Mouse (Mus musculus) urinary bladder, postnatal 10 days (tissue): ENCODE data around the gene Borcs8.

Experiments
- DNase-seq: peaks from one replicate; pipeline ENCODE4 v3.0.0; 2022; ENCODE audit warnings: low spot score

Gene Borcs8

GRCm38 (mm10) chr8:70139026-70139857 is at the start of gene Borcs8, which contains the start of the genes Rfxank and Mef2b:
TSS of gene Borcs8 (plus strand) at chr8:70139499.
TSS of gene Rfxank (minus strand) at chr8:70139154.
TSS of gene Mef2b (plus strand) at chr8:70139711.
- DNase-seq, result peak; percentile 95

GRCm38 (mm10) chr8:70092786-70093185 is 46.5 kb upstream of the Borcs8 start:
- no peak for DNase-seq

GRCm38 (mm10) chr8:70099276-70099675 is 40.0 kb upstream of the Borcs8 start:
- DNase-seq, result no peak

- no peak for DNase-seq
Measured at GRCm38 (mm10) chr8:70100241-70100640, 39.1 kb upstream of the Borcs8 start.

GRCm38 (mm10) chr8:70104506-70104905 is 34.8 kb upstream of the Borcs8 start:
- no peak for DNase-seq

- DNase-seq, result no peak
Measured at GRCm38 (mm10) chr8:70104922-70105321, 34.4 kb upstream of the Borcs8 start.

- no peak for DNase-seq
Measured at GRCm38 (mm10) chr8:70110451-70110850, 28.8 kb upstream of the Borcs8 start.

- no peak for DNase-seq
Measured at GRCm38 (mm10) chr8:70111192-70111795, 28.0 kb upstream of the Borcs8 start.

GRCm38 (mm10) chr8:70112401-70113016 is 26.8 kb upstream of the Borcs8 start:
- DNase-seq, result no peak

- no peak for DNase-seq
Measured at GRCm38 (mm10) chr8:70114488-70114887, 24.8 kb upstream of the Borcs8 start.

GRCm38 (mm10) chr8:70114892-70115291 is 24.4 kb upstream of the Borcs8 start:
- no peak for DNase-seq

- no peak for DNase-seq
Measured at GRCm38 (mm10) chr8:70117611-70118010, 21.7 kb upstream of the Borcs8 start.

GRCm38 (mm10) chr8:70118726-70119700 is 20.3 kb upstream of the Borcs8 start:
- DNase-seq, result no peak

GRCm38 (mm10) chr8:70120667-70121066 is 18.6 kb upstream of the Borcs8 start, which contains the start of gene Ncan:
TSS of gene Ncan (minus strand) at chr8:70120873.
- no peak for DNase-seq

GRCm38 (mm10) chr8:70122863-70123262 is 16.4 kb upstream of the Borcs8 start:
- no peak for DNase-seq

- DNase-seq, result no peak
Measured at GRCm38 (mm10) chr8:70124992-70125391, 14.3 kb upstream of the Borcs8 start.

- no peak for DNase-seq
Measured at GRCm38 (mm10) chr8:70128435-70128834, 10.9 kb upstream of the Borcs8 start.

- DNase-seq, result no peak
Measured at GRCm38 (mm10) chr8:70129309-70129952, 9.9 kb upstream of the Borcs8 start.

GRCm38 (mm10) chr8:70130066-70130465 is 9.2 kb upstream of the Borcs8 start:
- no peak for DNase-seq

GRCm38 (mm10) chr8:70131166-70131883 is 8.0 kb upstream of the Borcs8 start, which contains the start of gene Nr2c2ap:
TSS of gene Nr2c2ap (plus strand) at chr8:70131333.
- no peak for DNase-seq
